Mouse (Mus musculus) T-helper 1 cell (primary cell): ENCODE measurements around the gene Arf5.

Experiments used
- in situ Hi-C: fragments of 300-600 bp; cut with MboI, MseI; formaldehyde crosslinking; loops from one replicate; pipeline ENCODE4 v1.15.1; 2025; ENCODE audit warnings: high pct_unique_total_duplicates

Gene Arf5

GRCm38 (mm10) chr6:28425019-28425418 is 1.7 kb downstream of the Arf5 start:
- in situ Hi-C loops, result loop anchor here (5.0 kb wide), 2 partner anchors 472 to 597 kb away; no protein-coding TSS in a partner anchor

- in situ Hi-C loops, result loop anchor here (5.0 kb wide), 2 partner anchors 470 to 595 kb away; no protein-coding TSS in a partner anchor
These were observed 3.9 kb downstream of the Arf5 start, which contains the start of gene Fscn3 for GRCm38 (mm10) chr6:28427096-28427839. TSS of gene Fscn3 (plus strand) at chr6:28427789.

- in situ Hi-C loops, result loop anchor here (5.0 kb wide), 2 partner anchors 469 to 594 kb away; no protein-coding TSS in a partner anchor
These were observed 4.9 kb downstream of the Arf5 start, which contains the start of gene Gcc1 for GRCm38 (mm10) chr6:28428290-28428689. TSS of gene Gcc1 (minus strand) at chr6:28428390.

GRCm38 (mm10) chr6:28429870-28430269 is 6.5 kb downstream of the Arf5 start:
- in situ Hi-C loops, result loop anchor here (5.0 kb wide), 2 partner anchors 467 to 592 kb away; no protein-coding TSS in a partner anchor

GRCm38 (mm10) chr6:28430795-28431537 is 7.6 kb downstream of the Arf5 start:
- in situ Hi-C loops, result no loop called here

GRCm38 (mm10) chr6:28431538-28431855 is 8.1 kb downstream of the Arf5 start:
- in situ Hi-C loops, result no loop called here

- in situ Hi-C loops, result no loop called here
These were observed 24.6 kb downstream of the Arf5 start for GRCm38 (mm10) chr6:28447937-28448336.

- in situ Hi-C loops, result no loop called here
These were observed 25.9 kb downstream of the Arf5 start, which contains the start of gene Pax4 for GRCm38 (mm10) chr6:28449253-28449652. TSS of gene Pax4 (minus strand) at chr6:28449353.

- in situ Hi-C loops, result no loop called here
These were observed 27.1 kb downstream of the Arf5 start for GRCm38 (mm10) chr6:28450481-28450880.

- in situ Hi-C loops, result no loop called here
These were observed 27.6 kb downstream of the Arf5 start for GRCm38 (mm10) chr6:28450977-28451376.

- in situ Hi-C loops, result no loop called here
These were observed 35.9 kb downstream of the Arf5 start for GRCm38 (mm10) chr6:28459221-28459668.

GRCm38 (mm10) chr6:28460534-28460933 is 37.2 kb downstream of the Arf5 start:
- in situ Hi-C loops, result no loop called here

- in situ Hi-C loops, result no loop called here
These were observed 41.3 kb downstream of the Arf5 start for GRCm38 (mm10) chr6:28464630-28465029.

- in situ Hi-C loops, result no loop called here
These were observed 46.8 kb downstream of the Arf5 start for GRCm38 (mm10) chr6:28470017-28470602.

GRCm38 (mm10) chr6:28470621-28471020 is 47.3 kb downstream of the Arf5 start:
- in situ Hi-C loops, result no loop called here

- in situ Hi-C loops, result no loop called here
These were observed 48.1 kb downstream of the Arf5 start for GRCm38 (mm10) chr6:28471284-28472035.

GRCm38 (mm10) chr6:28474211-28474610 is 50.9 kb downstream of the Arf5 start:
- in situ Hi-C loops, result no loop called here

GRCm38 (mm10) chr6:28474839-28475238 is 51.5 kb downstream of the Arf5 start, which contains the start of gene Snd1:
TSS of gene Snd1 (plus strand) at chr6:28475139.
- in situ Hi-C loops, result loop anchor here (5.0 kb wide), 1 partner anchor 53 kb away; the partner anchor contains the start of gene Arf5
